Mouse (Mus musculus) heart, postnatal 0 days (tissue): ENCODE data around the gene B3glct.

Source experiments
- CTCF ChIP-seq: IDR thresholded peaks from 2 replicates; pipeline ENCODE4 v1.5.1; 2016; ENCODE audit warnings: antibody characterized with exemption, control low read depth, low read depth
- EP300 ChIP-seq: IDR thresholded peaks from 2 replicates; pipeline ENCODE4 v1.6.1; 2016; ENCODE audit warnings: antibody characterized with exemption, low read depth

- no peak for TF ChIP-seq EP300
- no peak for TF ChIP-seq CTCF
These were observed 15.9 kb downstream of the B3glct start for GRCm38 (mm10) chr5:149693968-149694367.
